Mouse (Mus musculus) E14TG2a.4 (cell line): Measurements from ENCODE around the gene Inca1.

ENCODE experiments used
- CTCF ChIP-seq: conservative IDR thresholded peaks from 2 replicates; pipeline ENCODE4 v1.5.1; 2014; ENCODE audit warnings: low read length
- NANOG ChIP-seq: IDR thresholded peaks from 2 replicates; pipeline ENCODE4 v1.6.1; 2014; ENCODE audit warnings: borderline replicate concordance, low read length, mixed read lengths

DNA sequence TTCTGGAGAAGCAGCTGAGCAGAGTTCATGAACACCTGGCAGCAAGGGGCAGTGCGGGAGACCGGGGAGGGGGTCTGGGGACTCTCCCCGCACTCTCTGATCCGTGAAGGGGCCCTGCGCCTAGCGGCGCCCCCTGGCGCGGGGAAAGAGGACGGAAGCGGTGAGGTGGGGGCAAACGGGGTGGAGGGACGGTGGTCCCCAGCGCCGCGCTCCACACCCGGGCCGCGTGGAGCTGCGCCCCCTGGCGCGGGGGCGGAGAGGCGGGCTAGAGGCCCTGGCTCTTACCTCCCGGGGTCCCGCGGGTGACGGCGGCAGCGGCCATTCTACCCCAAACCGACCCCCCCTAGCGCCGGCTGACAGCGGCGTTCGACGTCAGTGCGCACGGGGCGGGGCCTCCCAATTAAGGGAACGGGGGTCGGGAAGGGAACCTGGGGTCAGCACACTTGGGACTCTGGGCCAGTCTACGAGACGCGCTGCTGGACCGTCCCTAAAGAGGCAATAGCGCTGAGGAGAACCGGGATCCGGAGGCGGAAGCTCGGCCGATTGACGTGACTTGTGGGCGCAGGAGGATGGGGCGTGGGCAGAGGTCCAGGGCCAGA is 12.3 kb downstream of the Inca1 start, which contains the start of gene Camta2:
- no peak for TF ChIP-seq CTCF
- no peak for TF ChIP-seq NANOG
